Mouse (Mus musculus): Measurements from ENCODE around the gene Plcb3.

Plcb3 gene

DNA sequence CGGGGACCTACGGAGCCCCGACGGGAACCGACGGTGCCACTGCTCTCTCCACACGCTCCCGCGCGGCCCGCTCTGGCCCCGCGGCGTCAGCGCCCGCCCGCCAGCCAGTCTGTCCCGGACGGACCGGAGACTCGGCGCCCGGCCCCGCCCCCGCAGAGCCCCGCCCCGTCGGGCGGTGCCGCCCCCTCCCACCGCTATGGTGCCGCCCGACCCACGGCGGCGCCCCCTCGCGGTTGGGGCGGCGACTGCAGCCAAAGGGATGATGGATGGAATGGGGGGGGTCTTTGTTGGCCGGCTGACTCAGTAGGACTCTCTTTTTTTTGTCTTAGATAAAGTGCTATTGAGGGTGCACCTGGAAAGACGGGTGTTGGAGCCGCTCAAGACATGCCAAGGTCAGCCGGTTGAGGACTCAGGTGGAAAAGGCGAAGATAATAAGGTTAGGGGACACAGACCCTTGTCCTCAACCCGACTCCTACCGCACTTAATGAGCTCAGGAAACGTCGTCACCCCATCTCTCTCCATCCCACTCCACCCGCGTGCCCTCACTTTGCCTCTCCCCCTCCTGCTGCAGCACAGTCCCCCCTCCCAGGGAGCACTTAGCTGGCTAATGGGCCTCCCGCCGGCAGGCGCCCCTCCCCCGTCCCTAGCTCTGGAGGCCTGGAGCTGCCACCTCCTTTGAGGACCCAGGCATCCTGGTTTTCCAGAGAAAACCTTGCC lies 6.4 kb downstream of the Plcb3 start:
- DNase-seq (ENCODE audit: low spot score), result peak; percentile 49

DNA sequence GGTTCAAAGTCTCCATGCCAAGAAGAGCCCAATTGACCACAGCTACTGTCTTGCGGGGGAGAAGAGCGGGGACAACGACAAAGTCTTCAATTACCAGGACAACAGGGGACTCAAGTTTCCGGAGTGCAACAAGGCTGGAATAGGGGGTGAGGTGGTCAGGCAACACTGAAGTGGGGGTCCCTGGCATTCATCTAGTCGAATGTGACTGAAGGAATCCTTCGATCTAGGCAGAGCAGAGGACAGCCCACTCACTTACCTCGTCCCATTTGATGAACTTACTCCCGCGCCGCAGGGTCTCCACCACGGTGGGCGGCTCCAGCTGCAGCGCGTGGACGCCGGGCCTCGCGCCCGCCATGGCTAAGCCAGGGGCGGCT lies 7.0 kb downstream of the Plcb3 start:
- peak; percentile 41 for DNase-seq (ENCODE audit: low spot score)

- no peak for DNase-seq (ENCODE audit: low spot score)
These were observed 7.6 kb downstream of the Plcb3 start for GRCm38 (mm10) chr19:6968491-6969271.

DNA sequence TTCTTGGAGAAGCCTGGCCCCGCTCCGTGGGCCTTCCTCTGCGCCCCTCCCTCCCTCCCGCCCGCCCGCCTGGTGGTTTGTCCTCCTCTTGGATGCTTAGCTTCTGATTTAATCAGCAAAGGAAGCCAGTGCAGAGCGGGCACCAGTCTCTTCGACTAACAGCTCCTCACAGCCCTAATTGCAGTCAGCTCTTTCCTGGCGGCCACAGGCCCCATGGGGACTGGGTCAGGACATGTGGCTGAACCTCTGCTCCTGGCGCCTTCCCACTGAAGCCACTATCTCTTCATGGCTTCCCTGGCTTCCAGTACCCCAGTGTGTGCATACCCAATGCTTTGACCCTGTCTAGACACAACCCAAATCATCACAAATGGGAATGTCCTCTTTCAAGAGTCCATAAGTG lies 19.8 kb downstream of the Plcb3 start:
- DNase-seq (ENCODE audit: low spot score), result no peak

DNA sequence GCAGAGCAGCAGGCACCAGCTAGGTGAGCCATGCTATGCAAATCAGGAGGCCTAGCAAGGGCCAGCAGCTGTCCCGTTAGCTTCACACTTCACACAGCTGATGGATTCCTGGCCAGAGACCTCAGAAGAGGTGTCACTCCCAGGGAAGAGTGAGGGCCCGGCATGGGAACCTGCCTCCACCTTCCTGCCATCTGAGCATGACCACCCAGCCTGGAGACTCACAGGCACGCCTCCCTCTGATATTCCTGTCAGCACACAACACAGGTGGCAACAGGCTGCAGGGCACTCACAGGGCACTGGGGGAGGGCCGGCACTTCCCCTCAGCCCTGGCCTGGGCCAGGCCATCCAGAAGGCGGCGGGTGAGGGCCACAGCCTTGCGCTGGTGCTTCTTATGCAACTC lies 20.8 kb downstream of the Plcb3 start:
- no peak for DNase-seq (ENCODE audit: low spot score)

DNA sequence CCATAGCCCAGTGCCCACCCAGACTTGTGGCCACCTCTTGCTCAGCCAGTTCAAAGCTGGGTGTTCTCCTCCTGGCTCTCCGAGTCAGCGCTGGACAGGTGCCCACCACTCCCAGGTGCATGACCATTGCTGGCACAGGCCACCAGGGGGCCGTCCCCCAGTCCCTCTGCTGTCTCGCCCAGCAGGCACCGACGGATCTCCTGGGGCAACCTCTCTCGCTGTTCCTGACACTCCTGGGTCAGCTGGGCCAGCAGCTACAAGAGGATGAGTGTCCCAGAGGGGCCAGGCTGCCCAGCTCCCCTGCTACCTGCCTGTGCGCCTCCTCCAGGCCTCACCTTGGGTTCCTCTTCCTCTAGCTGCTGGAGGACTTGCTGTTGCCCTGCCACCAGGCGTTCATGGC lies 22.2 kb downstream of the Plcb3 start:
- DNase-seq (ENCODE audit: low spot score), result no peak

- no peak for DNase-seq (ENCODE audit: low spot score)
These were observed 23.6 kb downstream of the Plcb3 start for GRCm38 (mm10) chr19:6952712-6953037.

- peak; percentile 57 for DNase-seq (ENCODE audit: low spot score)
These were observed 24.1 kb downstream of the Plcb3 start for GRCm38 (mm10) chr19:6951994-6952711.

DNA sequence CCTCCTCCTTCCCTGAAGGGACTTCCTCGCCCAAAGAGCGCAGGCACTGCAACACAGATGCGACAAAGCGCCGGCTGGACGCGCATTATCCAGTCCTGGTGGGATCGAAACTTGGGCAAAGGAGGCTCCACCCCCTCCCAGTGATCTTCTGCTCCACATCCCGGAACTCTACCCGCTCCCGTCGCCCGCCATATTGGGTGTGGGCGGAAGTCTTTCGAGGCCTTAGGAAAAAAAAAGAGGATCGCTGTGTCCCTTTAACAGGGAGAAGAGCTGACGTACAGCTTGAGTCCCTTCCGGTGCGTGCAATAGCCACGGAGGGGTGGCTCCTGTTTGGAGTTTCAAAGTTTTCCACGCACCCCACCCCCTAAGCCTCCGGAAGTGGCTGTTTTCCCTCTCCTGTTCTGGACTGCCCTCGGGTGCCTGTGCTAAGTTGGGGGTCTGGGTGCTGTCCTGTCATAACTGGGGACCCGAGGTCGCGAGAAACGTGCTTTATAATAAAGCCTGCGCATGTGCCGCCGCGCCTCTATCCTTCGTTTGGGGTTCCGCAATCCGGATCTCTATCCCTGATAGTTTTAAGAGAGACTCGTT lies 24.8 kb downstream of the Plcb3 start:
- peak; percentile 93 for DNase-seq (ENCODE audit: low spot score)

- DNase-seq (ENCODE audit: low spot score), result peak; percentile 83
These were observed 25.6 kb downstream of the Plcb3 start for GRCm38 (mm10) chr19:6950613-6951153.

DNA sequence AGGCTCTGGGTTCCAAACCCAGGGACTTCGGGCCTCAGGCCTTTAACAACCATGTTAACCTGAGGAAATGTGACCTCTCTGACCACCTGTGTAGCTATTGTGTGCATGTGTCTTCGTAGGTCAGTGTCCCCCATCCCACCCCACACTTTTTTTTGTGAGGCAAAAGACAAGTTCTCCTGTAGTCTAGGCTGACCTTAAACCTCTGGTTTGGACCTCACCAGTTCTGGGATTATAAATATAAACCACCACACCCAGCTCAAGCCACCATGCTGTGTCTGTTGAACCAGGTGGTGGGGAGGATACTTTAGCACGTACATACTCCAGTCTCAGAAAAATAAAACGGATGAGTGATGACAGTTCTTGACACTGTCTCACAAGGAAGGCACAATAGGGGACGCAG lies 26.3 kb downstream of the Plcb3 start:
- no peak for DNase-seq (ENCODE audit: low spot score)

DNA sequence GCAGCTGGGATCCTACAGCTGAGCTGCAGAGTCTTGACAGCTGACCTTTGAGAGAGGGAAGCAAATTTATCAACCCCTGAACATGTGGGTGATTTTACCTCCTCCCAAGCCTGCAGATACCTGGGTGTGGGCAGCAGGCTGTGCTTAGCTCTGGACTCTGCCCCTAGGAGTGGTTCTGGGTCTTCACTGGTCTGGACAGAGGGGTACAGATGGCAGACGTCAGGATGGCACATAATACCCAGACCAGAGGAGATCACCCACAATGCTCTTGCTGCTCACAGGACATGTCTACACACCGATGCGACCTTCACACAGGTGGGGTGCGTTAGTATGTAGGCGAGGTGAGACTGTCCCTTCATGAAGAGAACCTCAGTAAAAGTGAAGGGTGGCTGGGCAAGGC lies 26.7 kb downstream of the Plcb3 start:
- no peak for DNase-seq (ENCODE audit: low spot score)

- no peak for DNase-seq (ENCODE audit: low spot score)
These were observed 28.1 kb downstream of the Plcb3 start for GRCm38 (mm10) chr19:6948186-6948585.

DNA sequence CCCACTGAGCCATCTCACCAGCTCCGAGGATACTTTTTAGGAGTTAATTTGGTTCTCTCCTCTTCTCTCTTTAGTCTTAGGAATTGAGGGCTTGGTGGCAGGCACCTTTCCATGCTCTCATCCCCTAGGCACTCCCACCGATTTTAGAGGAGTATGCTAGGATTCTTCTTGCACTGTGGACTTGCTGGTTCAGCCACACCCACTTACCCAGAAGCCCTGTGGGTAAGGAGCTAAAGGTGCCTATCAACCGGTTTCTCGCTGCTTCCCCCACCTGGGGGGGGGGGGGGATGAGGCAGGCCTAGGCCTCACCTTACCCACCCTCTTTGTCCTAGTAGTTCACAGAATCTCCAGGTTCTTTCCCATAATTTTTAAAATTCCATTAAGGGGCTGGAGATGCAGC lies 28.5 kb downstream of the Plcb3 start:
- no peak for DNase-seq (ENCODE audit: low spot score)

DNA sequence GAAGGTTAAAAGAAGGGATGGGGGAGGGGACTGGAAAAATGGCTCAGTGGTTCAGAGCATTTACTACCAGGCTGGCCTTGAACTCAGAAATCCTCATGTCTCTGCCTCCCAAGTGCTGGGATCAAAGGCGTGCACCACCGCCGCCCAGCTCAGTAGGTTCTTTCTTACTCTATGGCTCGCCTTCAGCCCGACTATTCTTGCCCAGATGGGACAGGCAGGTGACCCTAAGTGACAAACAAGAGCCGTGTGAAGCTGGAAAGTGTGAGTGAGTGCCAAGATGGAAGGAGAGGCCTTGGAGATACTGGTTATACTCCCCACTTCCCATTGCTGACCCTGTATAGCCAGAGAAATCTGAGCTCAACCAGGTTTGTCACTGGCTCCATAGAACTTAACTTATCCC lies 32.6 kb downstream of the Plcb3 start:
- DNase-seq (ENCODE audit: low spot score), result no peak

DNA sequence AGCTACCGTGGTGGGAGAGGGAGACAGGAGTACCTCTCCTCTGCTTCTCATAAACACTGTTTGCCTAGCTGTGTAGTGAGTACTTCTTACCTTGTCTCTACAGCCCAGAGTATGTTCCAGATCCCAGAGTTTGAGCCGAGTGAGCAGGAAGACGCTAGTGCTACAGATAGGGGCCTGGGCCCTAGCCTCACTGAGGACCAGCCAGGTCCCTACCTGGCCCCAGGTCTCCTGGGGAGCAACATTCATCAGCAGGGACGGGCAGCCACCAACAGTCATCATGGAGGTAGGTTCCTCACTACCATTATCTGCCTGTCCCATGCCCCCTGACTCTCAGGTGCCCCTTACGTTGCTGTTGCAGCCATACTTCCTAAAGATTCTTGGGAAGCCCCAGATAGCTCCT lies 33.5 kb downstream of the Plcb3 start:
- DNase-seq (ENCODE audit: low spot score), result no peak

- DNase-seq (ENCODE audit: low spot score), result peak; percentile 95
These were observed 34.0 kb downstream of the Plcb3 start, which contains the start of gene Gpr137 for GRCm38 (mm10) chr19:6942249-6942691. Gene Gpr137, minus strand, starts transcription at chr19:6942480.

DNA sequence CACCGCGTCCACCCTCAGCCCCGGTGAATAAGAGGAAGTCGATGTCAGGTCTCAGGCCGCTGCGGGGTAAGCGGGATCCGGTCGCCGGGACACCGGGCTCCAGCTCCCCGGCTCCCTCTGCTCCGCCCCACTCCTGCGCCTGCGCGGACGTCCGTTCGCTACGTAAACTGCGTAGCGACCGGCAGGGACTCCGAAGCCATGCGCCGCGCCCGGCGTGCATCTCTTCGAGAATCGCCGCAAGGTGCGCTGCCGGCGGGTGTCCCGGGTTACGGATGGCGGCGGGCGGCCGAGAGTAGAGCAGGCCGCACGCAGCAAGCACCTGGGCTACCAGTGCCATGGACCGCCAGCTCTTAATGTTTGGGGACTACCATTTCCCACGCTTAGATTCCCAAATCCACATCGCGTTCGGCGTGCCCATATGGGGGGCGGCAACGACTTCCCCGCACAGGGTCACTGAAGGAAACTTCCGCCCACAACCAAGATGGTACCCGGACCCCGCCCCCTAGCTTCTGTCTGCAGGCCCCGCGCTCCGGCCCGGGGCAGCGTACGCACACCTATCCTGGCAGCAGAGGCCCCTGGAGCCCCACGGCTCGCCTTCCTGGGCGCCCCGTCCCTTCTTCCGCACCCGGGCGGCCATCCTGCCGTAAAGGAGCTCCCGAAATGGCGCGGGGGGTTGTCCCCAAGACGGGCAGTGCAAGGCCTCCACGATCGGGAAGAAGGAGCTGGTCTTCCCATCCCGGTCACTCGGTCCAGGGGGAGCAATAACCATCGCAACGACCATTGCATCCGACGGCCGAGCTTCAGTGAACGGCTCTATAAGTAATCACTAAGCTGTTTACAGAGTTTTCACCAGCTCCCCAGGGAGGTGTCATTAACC lies 34.7 kb downstream of the Plcb3 start, which contains the start of gene Bad:
Gene Bad, plus strand, starts transcription at position 490 of the 877 bp plus-strand sequence.
- peak; percentile 97 for DNase-seq (ENCODE audit: low spot score)

DNA sequence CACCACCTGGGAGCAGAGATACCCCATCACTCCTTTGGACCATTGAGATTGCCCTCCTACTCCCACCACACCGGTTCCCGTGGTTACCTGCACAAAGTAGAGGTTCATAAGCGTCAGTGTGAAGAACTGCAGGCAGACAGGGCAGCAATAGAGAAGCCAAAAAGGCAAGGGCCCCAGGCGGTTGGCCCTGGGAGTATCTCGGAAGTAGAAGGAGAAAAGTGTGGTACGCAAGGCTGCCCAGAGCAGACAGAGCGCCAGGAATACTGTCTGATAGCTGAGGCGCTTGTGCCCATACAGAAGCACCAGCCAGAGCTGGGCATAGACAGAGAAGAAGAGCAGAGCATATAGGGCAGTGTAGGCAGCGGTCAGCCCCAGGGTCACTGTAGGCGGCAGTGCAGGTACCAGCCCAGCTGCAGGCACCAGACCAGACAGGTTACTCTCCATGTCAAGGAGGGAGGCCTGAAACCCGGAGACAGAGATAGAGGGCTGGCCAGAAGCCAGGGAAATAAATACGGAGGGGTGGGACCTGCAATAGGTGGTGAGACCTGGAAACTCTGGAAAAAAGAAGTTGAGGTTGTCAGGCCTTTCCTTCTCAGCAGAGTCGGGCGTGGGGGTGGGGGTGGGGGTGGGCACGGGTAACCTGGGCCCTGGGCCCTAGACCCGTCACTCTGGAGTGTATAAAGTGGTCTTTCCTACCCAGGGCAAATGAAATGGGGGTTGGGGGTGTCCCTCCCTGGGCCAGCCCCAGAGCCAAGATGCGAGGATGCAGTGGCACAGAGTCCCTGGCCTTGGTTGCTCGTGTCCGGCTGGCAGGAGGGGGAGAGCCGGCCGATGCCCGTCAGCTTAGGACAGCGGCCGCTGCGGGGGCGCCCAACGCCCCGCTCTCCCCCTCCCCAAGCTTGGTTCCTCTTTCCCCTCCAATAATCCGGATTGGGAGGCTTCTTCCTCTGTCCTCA lies 35.6 kb downstream of the Plcb3 start:
- DNase-seq (ENCODE audit: low spot score), result no peak
